Mouse (Mus musculus) spleen, adult 2 months (tissue): Measurements from ENCODE around the gene C530008M17Rik.

Experiments
- CTCF ChIP-seq: fragments of 200-500 bp; IDR thresholded peaks from 2 replicates; pipeline ENCODE4 v1.5.1; 2011; ENCODE audit warnings: mild to moderate bottlenecking, inconsistent platforms; ENCODE audit not compliant: insufficient read depth, insufficient read length, insufficient replicate concordance; ENCODE audit errors: extremely low read depth
- POLR2A ChIP-seq: fragments of 200-500 bp; IDR thresholded peaks from 2 replicates; pipeline ENCODE4 v1.6.1; 2011; ENCODE audit warnings: low read depth, low read length, inconsistent platforms

DNA sequence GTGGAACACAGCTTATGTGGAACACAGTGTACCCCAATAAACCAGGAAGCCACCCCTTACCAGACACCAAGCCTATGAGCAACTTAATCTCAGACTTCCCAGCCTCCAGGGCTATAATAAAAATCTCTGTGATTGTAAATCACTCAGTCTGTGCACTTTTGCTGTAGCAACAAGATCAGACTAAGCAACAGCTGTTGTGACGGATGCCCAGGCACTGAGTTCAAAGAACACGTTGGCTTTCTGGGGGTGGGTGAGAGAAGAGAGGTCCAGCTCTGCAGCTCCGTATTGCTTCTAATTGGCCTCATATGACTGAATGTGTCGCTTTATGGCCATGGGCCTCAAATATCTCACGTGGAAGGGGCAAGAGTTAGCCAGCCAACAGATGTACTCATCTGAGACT, 12.2 kb downstream of the C530008M17Rik start:
- TF ChIP-seq POLR2A (no peak), CTCF (no peak)
